Mouse (Mus musculus): ENCODE data around the gene Abca9.

DNA sequence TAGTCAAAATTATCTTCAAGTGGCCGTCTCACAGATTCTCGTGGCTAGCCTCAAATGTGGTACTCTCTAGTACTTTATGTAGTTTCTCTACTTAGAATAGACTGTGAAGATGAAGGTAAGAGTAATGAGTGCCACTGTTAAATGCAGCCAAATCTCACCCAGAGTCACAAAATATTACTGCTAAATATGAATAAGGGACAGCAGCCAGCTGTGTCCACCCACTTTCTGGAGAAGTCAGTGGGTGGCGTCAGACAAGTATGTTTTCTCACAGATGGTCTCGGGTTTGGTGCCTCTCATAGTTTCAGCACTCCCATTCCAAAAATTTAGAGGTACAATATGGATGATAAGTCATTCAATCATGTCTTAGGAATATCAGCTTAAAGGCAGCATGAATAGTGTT, 27.3 kb upstream of the Abca9 start:
- TF ChIP-seq EP300 (IDR thresholded peaks at IDR 0.05; ENCODE audit: low read depth), result no peak
- TF ChIP-seq CTCF (IDR thresholded peaks at IDR 0.05; ENCODE audit: low read depth), result no peak
